10 mouse cellular contexts compared by ENCODE assay signal in genomic region chr10:128221533-128222286, GRCm38 (mm10). TPM values are rescaled to one million over a fixed set of nuclear protein-coding genes. Genes with fewer than 3 reads are reported as not detected.
DNase-seq lines count a peak whose midpoint lies in the region.
"Had no signal": no experiment of that assay in that cellular context is flagged by ENCODE, and none has a peak within 500 bp of the region (broad histone marks: within the 10 kb centered on the region; RNA-seq: fewer than 3 reads in every experiment).

No protein-coding gene starts in this region.

- peak; percentile 92 for DNase-seq in heart, adult 11 months
- no peak for DNase-seq in heart, postnatal 4 days
- DNase-seq in thymus, postnatal 25 days, result peak; percentile 6
- DNase-seq in thymus, postnatal 36 days, result no peak
- peak; percentile 58 for DNase-seq in R1 (ENCODE audit: low read depth, low spot score)
- no peak for DNase-seq in layer of hippocampus, postnatal 36 days
- no peak for DNase-seq in layer of hippocampus, adult 8-10 months (ENCODE audit: low spot score in 2 of 2)
- DNase-seq: cerebellum, postnatal 10 days; lung, embryonic 14.5 days had no signal

RNA-seq across cellular contexts. Expression of gene Mip, which starts 3.9 kb away (rescaled TPM):
- not detected for total RNA-seq in heart, postnatal 4 days (2021)
- total RNA-seq in layer of hippocampus, postnatal 36 days (2021), result not detected
- not detected for total RNA-seq in layer of hippocampus, adult 8-10 months (2022)
- total RNA-seq: megakaryocyte, adult 5-6 weeks had no signal

RNA-seq across cellular contexts. Expression of gene Spryd4, which starts 10.1 kb away (rescaled TPM):
- 10 to 100 TPM; 39.6 to 41.5 TPM for total RNA-seq in heart, postnatal 4 days (2021)
- 10 to 100 TPM in 1 of 2 experiments, 1 to 10 TPM in 1; 7.1 to 10.2 TPM for total RNA-seq in layer of hippocampus, postnatal 36 days (2021)
- 10 to 100 TPM in 1 of 4 experiments, 1 to 10 TPM in 3; 9.2 to 10.3 (median 9.6) TPM for total RNA-seq in layer of hippocampus, adult 8-10 months (2022)

RNA-seq across cellular contexts. Expression of gene Timeless, which starts 10.2 kb away (rescaled TPM):
- 10 to 100 TPM; 24.5 to 28.7 TPM for total RNA-seq in heart, postnatal 4 days (2021)
- total RNA-seq in layer of hippocampus, postnatal 36 days (2021), result 1 to 10 TPM; 7.8 to 8.4 TPM
- 1 to 10 TPM; 5.7 to 8.0 (median 7.4) TPM for total RNA-seq in layer of hippocampus, adult 8-10 months (2022)

RNA-seq across cellular contexts. Expression of gene Gls2, which starts 27.5 kb away (rescaled TPM):
- total RNA-seq in heart, postnatal 4 days (2021), result 1 to 10 TPM in 1 of 2 experiments, under 1 TPM in 1; 0.48 to 1.2 TPM
- total RNA-seq in layer of hippocampus, postnatal 36 days (2021), result 10 to 100 TPM; 21.1 to 23.2 TPM
- 10 to 100 TPM; 24.4 to 33.2 (median 24.6) TPM for total RNA-seq in layer of hippocampus, adult 8-10 months (2022)

RNA-seq across cellular contexts. Expression of gene Apon, which starts 32.2 kb away (rescaled TPM):
- under 1 TPM in 1 of 2 experiments, not detected in 1; 0.29 TPM for total RNA-seq in heart, postnatal 4 days (2021)
- not detected for total RNA-seq in layer of hippocampus, postnatal 36 days (2021)
- not detected for total RNA-seq in layer of hippocampus, adult 8-10 months (2022)

Comparison
In these comparisons a context has a peak if more than half of its experiments do, and no peak if none do; other contexts are left out.
1. DNase-seq: peak in heart, adult 11 months (single experiment), thymus, postnatal 25 days (single experiment) and R1 (single experiment); none in heart, postnatal 4 days (single experiment), thymus, postnatal 36 days (0 of 2), layer of hippocampus, postnatal 36 days (0 of 2) and layer of hippocampus, adult 8-10 months (0 of 2).